Mouse (Mus musculus) liver, embryonic 13.5 days (tissue): Measurements from ENCODE around the gene Ccdc28a. TPM values are rescaled to one million over a fixed set of nuclear protein-coding genes. Genes with fewer than 3 reads are reported as not detected.
A peak's percentile ranks its signal among the peaks of the same experiment; 100 is the strongest.

ENCODE experiments used
- ATAC-seq: fragments of 200-750 bp; cut with Nextera tagmentation; 2 replicates; pipeline ENCODE4 v1.8.0; 2017; ENCODE audit warnings: low read depth, mild to moderate bottlenecking, moderate number of reproducible peaks, moderate library complexity
- DNase-seq: peaks from one replicate; pipeline ENCODE4 v3.0.0; 2022
- H3K27ac ChIP-seq: fragments of 300-500 bp; sonication (generic); 2 replicates; pipeline ENCODE4 v1.5.1; 2015; ENCODE audit warnings: moderate library complexity, mild to moderate bottlenecking, inconsistent platforms
- H3K27me3 ChIP-seq: fragments of 300-500 bp; sonication (generic); 2 replicates; pipeline ENCODE4 v1.6.1; 2015; ENCODE audit warnings: mild to moderate bottlenecking, inconsistent platforms
- H3K36me3 ChIP-seq: fragments of 300-500 bp; sonication (generic); 2 replicates; pipeline ENCODE4 v1.6.1; 2015; ENCODE audit warnings: mild to moderate bottlenecking, inconsistent platforms
- H3K4me1 ChIP-seq: fragments of 300-500 bp; sonication (generic); replicated peaks from 2 replicates; pipeline ENCODE4 v1.6.1; 2015; ENCODE audit warnings: inconsistent platforms
- H3K4me2 ChIP-seq: fragments of 300-500 bp; sonication (generic); 2 replicates; pipeline ENCODE4 v1.6.1; 2015; ENCODE audit warnings: inconsistent platforms, mild to moderate bottlenecking, moderate library complexity
- H3K4me3 ChIP-seq: fragments of 300-500 bp; sonication (generic); replicated peaks from 2 replicates; pipeline ENCODE4 v1.5.1; 2015; ENCODE audit warnings: mild to moderate bottlenecking, inconsistent platforms
- H3K9ac ChIP-seq: fragments of 300-500 bp; sonication (generic); 2 replicates; pipeline ENCODE4 v1.6.1; 2015; ENCODE audit warnings: mild to moderate bottlenecking, inconsistent platforms
- H3K9me3 ChIP-seq: fragments of 300-500 bp; sonication (generic); replicated peaks from 2 replicates; pipeline ENCODE4 v1.6.1; 2016; ENCODE audit warnings: inconsistent platforms
- WGBS: fragments of 180-500 bp; shearing (Covaris S2); methylation state at CpG from one replicate; pipeline ENCODE4 v1.1.7; 2015; ENCODE audit not compliant: insufficient replicate concordance; 5-methylcytosine and 5-hydroxymethylcytosine counted together
- polyA plus RNA-seq: library from polyadenylated mRNA; unstranded; fragments of >200 nt; fragmentation: Nextera tagmentation; extraction: Ambion mirVana; gene quantifications from 2 replicates; pipeline ENCODE4 v1.2.1, GENCODE M21; 2015

Ccdc28a gene
- 5.8 and 7.8 TPM in 2 replicates for polyA plus RNA-seq

GRCm38 (mm10) chr10:18234560-18235401 lies at the start of gene Ccdc28a:
Gene Ccdc28a (minus strand): TSS chr10:18234998.
- Histone ChIP-seq H3K36me3 (no peaks in the 10 kb centered on the region), H3K9me3 (no peaks in the 10 kb centered on the region), H3K9ac (peak within 1 kb of the TSS; percentile 74), H3K27me3 (no peaks in the 10 kb centered on the region), H3K27ac (peak within 1 kb of the TSS; percentile 66), H3K4me3 (peak within 1 kb of the TSS; percentile 79), H3K4me1 (peaks cover 20% of the 10 kb centered on the region), H3K4me2 (peak within 1 kb of the TSS; percentile 87)
- peak; percentile 97 for ATAC-seq
- 1% methylated on average over 41 of the region's 41 CpGs for WGBS
- peak; percentile 91 for DNase-seq

GRCm38 (mm10) chr10:18283991-18284390 lies 49.2 kb upstream of the Ccdc28a start:
- Histone ChIP-seq H3K27me3 (no peaks in the 10 kb centered on the region), H3K9ac (no peak overlapping the region), H3K4me3 (no peak overlapping the region), H3K4me2 (no peak overlapping the region), H3K27ac (no peak overlapping the region), H3K36me3 (no peaks in the 10 kb centered on the region), H3K9me3 (no peaks in the 10 kb centered on the region), H3K4me1 (no peaks in the 10 kb centered on the region)
- DNase-seq (no peak), ATAC-seq (no peak)
- WGBS, result 67% methylated on average over 5 of the region's 5 CpGs

GRCm38 (mm10) chr10:18276090-18276734 lies 41.4 kb upstream of the Ccdc28a start:
- WGBS, result 59% methylated on average over 4 of the region's 4 CpGs
- no peak overlapping the region for H3K27ac ChIP-seq
- no peak for DNase-seq

GRCm38 (mm10) chr10:18251345-18251744 lies 16.5 kb upstream of the Ccdc28a start:
- DNase-seq, result no peak
- no peak overlapping the region for H3K27ac ChIP-seq
- no peaks in the 10 kb centered on the region for H3K9me3 ChIP-seq
- no peak overlapping the region for H3K4me2 ChIP-seq
- no peaks in the 10 kb centered on the region for H3K4me1 ChIP-seq
- WGBS, result 60% methylated on average over 4 of the region's 4 CpGs
- no peaks in the 10 kb centered on the region for H3K27me3 ChIP-seq
- no peak overlapping the region for H3K4me3 ChIP-seq
- no peak for ATAC-seq
- no peak overlapping the region for H3K9ac ChIP-seq
- no peaks in the 10 kb centered on the region for H3K36me3 ChIP-seq

More at GRCm38 (mm10) chr10:18276090-18276734, 41.4 kb upstream of the Ccdc28a start:
- ATAC-seq, result no peak
- H3K27me3 ChIP-seq, result no peaks in the 10 kb centered on the region
- H3K4me2 ChIP-seq, result no peak overlapping the region
- no peaks in the 10 kb centered on the region for H3K9me3 ChIP-seq
- no peaks in the 10 kb centered on the region for H3K36me3 ChIP-seq
- H3K4me1 ChIP-seq, result no peaks in the 10 kb centered on the region
- H3K4me3 ChIP-seq, result no peak overlapping the region
- H3K9ac ChIP-seq, result no peak overlapping the region

- H3K9ac ChIP-seq, result no peak overlapping the region
- WGBS, result 41% methylated on average over 2 of the region's 2 CpGs
- H3K4me1 ChIP-seq, result no peaks in the 10 kb centered on the region
- H3K9me3 ChIP-seq, result no peaks in the 10 kb centered on the region
- H3K4me3 ChIP-seq, result no peak overlapping the region
- no peak overlapping the region for H3K4me2 ChIP-seq
- H3K27ac ChIP-seq, result no peak overlapping the region
- no peaks in the 10 kb centered on the region for H3K36me3 ChIP-seq
- H3K27me3 ChIP-seq, result no peaks in the 10 kb centered on the region
- ATAC-seq (no peak), DNase-seq (no peak)
Observed at GRCm38 (mm10) chr10:18243614-18244013, 8.8 kb upstream of the Ccdc28a start.

- ATAC-seq, result no peak
- peaks cover 20% of the 10 kb centered on the region for H3K4me1 ChIP-seq
- no peaks in the 10 kb centered on the region for H3K9me3 ChIP-seq
- no peaks in the 10 kb centered on the region for H3K27me3 ChIP-seq
- no peaks in the 10 kb centered on the region for H3K36me3 ChIP-seq
- DNase-seq, result no peak
- no peak overlapping the region for H3K4me2 ChIP-seq
- H3K27ac ChIP-seq, result no peak overlapping the region
- H3K4me3 ChIP-seq, result no peak overlapping the region
- WGBS, result 63% methylated on average over 7 of the region's 7 CpGs
- no peak overlapping the region for H3K9ac ChIP-seq
Observed at GRCm38 (mm10) chr10:18237191-18237590, 2.4 kb upstream of the Ccdc28a start.

- Histone ChIP-seq H3K36me3 (no peaks in the 10 kb centered on the region), H3K27ac (no peak overlapping the region), H3K27me3 (no peaks in the 10 kb centered on the region), H3K4me3 (no peak overlapping the region), H3K9ac (no peak overlapping the region), H3K9me3 (no peaks in the 10 kb centered on the region), H3K4me1 (peaks cover 20% of the 10 kb centered on the region), H3K4me2 (no peak overlapping the region)
- ATAC-seq, result no peak
- DNase-seq, result no peak
- 69% methylated on average over 5 of the region's 5 CpGs for WGBS
Observed at GRCm38 (mm10) chr10:18236328-18236927, 1.6 kb upstream of the Ccdc28a start.

GRCm38 (mm10) chr10:18235402-18235747 lies 577 bp upstream of the Ccdc28a start:
- Histone ChIP-seq H3K27ac (no peak overlapping the region), H3K9me3 (no peaks in the 10 kb centered on the region), H3K9ac (peak overlapping the region; percentile 51; the same call in 1 of the 2 replicates), H3K4me2 (peak overlapping the region; percentile 87), H3K4me3 (peak overlapping the region; percentile 79), H3K36me3 (no peaks in the 10 kb centered on the region), H3K27me3 (no peaks in the 10 kb centered on the region), H3K4me1 (peaks cover 20% of the 10 kb centered on the region)
- DNase-seq (no peak), ATAC-seq (no peak)
- WGBS, result 10% methylated on average over 14 of the region's 14 CpGs

- DNase-seq (no peak), ATAC-seq (no peak)
- H3K36me3 ChIP-seq, result no peaks in the 10 kb centered on the region
Observed at GRCm38 (mm10) chr10:18233891-18234290, 907 bp downstream of the Ccdc28a start.

GRCm38 (mm10) chr10:18224386-18224785 lies 10.4 kb downstream of the Ccdc28a start:
- H3K27ac ChIP-seq, result no peak overlapping the region
- DNase-seq, result no peak
- H3K36me3 ChIP-seq, result no peaks in the 10 kb centered on the region
- no peak overlapping the region for H3K4me2 ChIP-seq
- H3K4me1 ChIP-seq, result no peaks in the 10 kb centered on the region
- ATAC-seq, result no peak
- WGBS, result 70% methylated on average over 3 of the region's 3 CpGs
- no peak overlapping the region for H3K9ac ChIP-seq
- no peak overlapping the region for H3K4me3 ChIP-seq
- H3K9me3 ChIP-seq, result no peaks in the 10 kb centered on the region
- no peaks in the 10 kb centered on the region for H3K27me3 ChIP-seq

More at GRCm38 (mm10) chr10:18233891-18234290, 907 bp downstream of the Ccdc28a start:
- Histone ChIP-seq H3K27me3 (no peaks in the 10 kb centered on the region), H3K27ac (no peak overlapping the region), H3K4me1 (peaks cover 20% of the 10 kb centered on the region), H3K4me3 (peak overlapping the region; percentile 79), H3K9ac (no peak overlapping the region), H3K9me3 (no peaks in the 10 kb centered on the region), H3K4me2 (peak overlapping the region; percentile 87)
- WGBS, result 38% methylated on average over 3 of the region's 3 CpGs

- Histone ChIP-seq H3K4me1 (no peaks in the 10 kb centered on the region), H3K4me3 (no peak overlapping the region), H3K9ac (no peak overlapping the region), H3K4me2 (no peak overlapping the region), H3K27ac (no peak overlapping the region), H3K27me3 (no peaks in the 10 kb centered on the region), H3K9me3 (no peaks in the 10 kb centered on the region), H3K36me3 (no peaks in the 10 kb centered on the region)
- 75% methylated on average over 10 of the region's 10 CpGs for WGBS
- DNase-seq, result no peak
- no peak for ATAC-seq
Observed at GRCm38 (mm10) chr10:18219351-18219750, 15.4 kb downstream of the Ccdc28a start.
